Mouse (Mus musculus) E14TG2a.4 (cell line): ENCODE measurements around the gene Alg14.

Source experiments
- CTCF ChIP-seq: conservative IDR thresholded peaks from 2 replicates; pipeline ENCODE4 v1.5.1; 2014; ENCODE audit warnings: low read length
- POU5F1 ChIP-seq: IDR thresholded peaks from 2 replicates; pipeline ENCODE4 v1.6.1; 2014; ENCODE audit warnings: low read length, borderline replicate concordance

DNA sequence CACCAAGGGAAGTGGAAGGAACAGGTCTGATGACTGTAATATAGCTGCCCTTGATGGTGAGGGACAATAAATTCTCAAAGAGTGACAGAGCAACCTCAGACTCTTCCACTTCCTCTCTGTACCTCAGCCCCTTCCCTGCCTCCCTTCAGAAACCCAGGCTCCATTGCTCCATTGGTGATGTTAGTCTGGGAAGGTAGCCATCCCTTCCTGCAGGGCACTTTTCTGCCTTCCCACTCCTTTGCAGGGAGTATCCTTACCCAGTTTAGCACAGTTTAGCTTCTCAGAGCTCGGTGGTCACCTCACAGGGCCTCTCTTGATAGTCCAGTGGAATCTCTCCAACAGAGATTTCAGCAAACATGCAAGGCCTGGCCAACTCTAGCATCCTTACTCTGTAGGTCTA lies 30.7 kb upstream of the Alg14 start:
- TF ChIP-seq CTCF (no peak), POU5F1 (no peak)
